Mouse (Mus musculus) liver, embryonic 15.5 days (tissue): ENCODE results near the gene Plekha1. TPM values are rescaled to one million over a fixed set of nuclear protein-coding genes. Genes with fewer than 3 reads are reported as not detected.

ENCODE experiments used
- ATAC-seq: fragments of 200-750 bp; cut with Nextera tagmentation; 2 replicates; pipeline ENCODE4 v1.8.0; 2017; ENCODE audit warnings: moderate number of reproducible peaks, mild to moderate bottlenecking, moderate library complexity; ENCODE audit not compliant: insufficient read depth
- H3K27ac ChIP-seq: fragments of 300-500 bp; sonication (generic); replicated peaks from 2 replicates; pipeline ENCODE4 v1.5.1; 2015; ENCODE audit warnings: mild to moderate bottlenecking, inconsistent platforms
- H3K27me3 ChIP-seq: fragments of 300-500 bp; sonication (generic); 2 replicates; pipeline ENCODE4 v1.6.1; 2015; ENCODE audit warnings: mild to moderate bottlenecking, inconsistent platforms
- H3K36me3 ChIP-seq: fragments of 300-500 bp; sonication (generic); replicated peaks from 2 replicates; pipeline ENCODE4 v1.6.1; 2015; ENCODE audit warnings: moderate library complexity, mild to moderate bottlenecking, inconsistent platforms
- H3K4me1 ChIP-seq: fragments of 300-500 bp; sonication (generic); replicated peaks from 2 replicates; pipeline ENCODE4 v1.6.1; 2015; ENCODE audit warnings: inconsistent platforms
- H3K4me2 ChIP-seq: fragments of 300-500 bp; sonication (generic); 2 replicates; pipeline ENCODE4 v1.6.1; 2015; ENCODE audit warnings: moderate library complexity, mild to moderate bottlenecking, inconsistent platforms
- H3K4me3 ChIP-seq: fragments of 300-500 bp; sonication (generic); replicated peaks from 2 replicates; pipeline ENCODE4 v1.5.1; 2015; ENCODE audit warnings: mild to moderate bottlenecking, inconsistent platforms
- H3K9ac ChIP-seq: fragments of 300-500 bp; sonication (generic); 2 replicates; pipeline ENCODE4 v1.6.1; 2015; ENCODE audit warnings: moderate library complexity, mild to moderate bottlenecking, inconsistent platforms
- H3K9me3 ChIP-seq: fragments of 300-500 bp; sonication (generic); replicated peaks from 2 replicates; pipeline ENCODE4 v1.6.1; 2016; ENCODE audit warnings: inconsistent platforms
- WGBS: fragments of 180-500 bp; shearing (Covaris S2); methylation state at CpG from one replicate; pipeline ENCODE4 v1.1.7; 2015; ENCODE audit warnings: mixed read lengths; ENCODE audit not compliant: insufficient replicate concordance; 5-methylcytosine and 5-hydroxymethylcytosine counted together
- microRNA-seq: library from miRNA; unstranded; fragments of <30 nt; microRNA quantifications from one replicate; pipeline ENCODE4, GENCODE M21; 2016
- polyA plus RNA-seq: library from polyadenylated mRNA; unstranded; fragments of >200 nt; fragmentation: Nextera tagmentation; extraction: Ambion mirVana; gene quantifications from 2 replicates; pipeline ENCODE4 v1.2.1, GENCODE M21; 2015

Plekha1 gene
- polyA plus RNA-seq, 1 experiment from 2014 or later, result 10.3 TPM

DNA sequence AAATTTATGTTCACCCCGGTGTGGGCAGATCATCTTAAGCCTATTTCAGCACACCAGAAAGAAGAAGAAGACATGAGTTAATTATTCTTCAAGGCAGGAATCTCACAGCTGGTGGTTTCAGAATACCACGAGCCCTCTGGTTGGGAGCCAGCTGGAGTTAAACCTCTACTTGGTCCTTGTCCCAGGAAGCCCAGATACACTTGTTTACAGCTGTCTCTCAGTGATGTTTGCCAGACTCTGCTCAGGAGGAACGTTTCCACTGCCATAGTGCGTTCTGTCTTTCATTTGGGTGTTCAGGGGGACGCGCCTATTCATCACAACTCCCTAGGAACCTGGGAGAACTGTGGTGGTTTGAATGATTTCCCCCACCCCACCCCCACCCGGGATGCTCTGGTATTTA, 94.3 kb downstream of the Plekha1 start:
- no peak overlapping the region for H3K27ac ChIP-seq
- H3K9me3 ChIP-seq, result no peaks in the 10 kb centered on the region
- H3K4me1 ChIP-seq, result no peaks in the 10 kb centered on the region
- H3K27me3 ChIP-seq, result no peaks in the 10 kb centered on the region
- no peak overlapping the region for H3K4me2 ChIP-seq
- no peak for ATAC-seq
- no peak overlapping the region for H3K4me3 ChIP-seq
- WGBS, result 18% methylated on average over 7 of the region's 7 CpGs
- H3K9ac ChIP-seq, result no peak overlapping the region
- no peaks in the 10 kb centered on the region for H3K36me3 ChIP-seq

DNA sequence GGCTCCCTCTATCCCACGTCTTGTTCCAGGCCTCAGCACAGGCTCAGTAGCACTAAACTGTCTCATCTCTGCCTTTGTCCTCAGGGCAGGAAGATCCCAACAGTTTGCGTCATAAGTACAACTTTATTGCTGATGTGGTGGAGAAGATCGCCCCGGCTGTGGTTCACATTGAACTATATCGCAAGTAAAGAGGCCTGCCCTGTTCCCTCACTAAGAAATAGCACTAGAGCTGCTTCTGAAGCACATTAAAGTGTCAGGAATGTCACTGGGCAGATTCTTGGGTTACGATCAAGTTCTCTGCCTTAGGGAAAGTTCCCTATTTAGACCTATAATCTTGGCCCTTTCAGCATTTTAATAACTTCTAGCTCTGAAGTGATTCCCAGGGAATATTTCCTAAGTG, 95.9 kb downstream of the Plekha1 start:
- Histone ChIP-seq H3K27ac (no peak overlapping the region), H3K4me3 (no peak overlapping the region), H3K4me2 (no peak overlapping the region), H3K36me3 (no peaks in the 10 kb centered on the region), H3K27me3 (no peaks in the 10 kb centered on the region), H3K9ac (no peak overlapping the region), H3K4me1 (no peaks in the 10 kb centered on the region), H3K9me3 (no peaks in the 10 kb centered on the region)
- WGBS, result 77% methylated on average over 6 of the region's 6 CpGs
- no peak for ATAC-seq

Small RNA genes lying within 50 kb of the gene (microRNA-seq; reads per million reads assigned to microRNA genes)
- gene Mir7061, result not detected

Other genes starting within 250 kb of the Plekha1 start
- gene Btbd16, start 91.7 kb upstream of the Plekha1 start, polyA plus RNA-seq, result not detected in 2 replicates
- gene Htra1, start 70.4 kb downstream of the Plekha1 start, polyA plus RNA-seq, result 1.0 and 1.5 TPM in 2 replicates
- gene Dmbt1, start 166.3 kb downstream of the Plekha1 start, polyA plus RNA-seq, result 0.22 and 0.47 TPM in 2 replicates